Mouse (Mus musculus): ENCODE results near the gene Dcpp2. TPM values are rescaled to one million over a fixed set of nuclear protein-coding genes. Genes with fewer than 3 reads are reported as not detected.
"Not testable (repeated sequence)": the region's sequence is repeated elsewhere in the genome, so short reads cannot be mapped to it uniquely, and the experiment has no call there.

The Dcpp2 gene
- not detected for total RNA-seq (2021)
- long read RNA-seq, experiment 1, result 0 reads
- long read RNA-seq, experiment 2, result 0 reads

DNA sequence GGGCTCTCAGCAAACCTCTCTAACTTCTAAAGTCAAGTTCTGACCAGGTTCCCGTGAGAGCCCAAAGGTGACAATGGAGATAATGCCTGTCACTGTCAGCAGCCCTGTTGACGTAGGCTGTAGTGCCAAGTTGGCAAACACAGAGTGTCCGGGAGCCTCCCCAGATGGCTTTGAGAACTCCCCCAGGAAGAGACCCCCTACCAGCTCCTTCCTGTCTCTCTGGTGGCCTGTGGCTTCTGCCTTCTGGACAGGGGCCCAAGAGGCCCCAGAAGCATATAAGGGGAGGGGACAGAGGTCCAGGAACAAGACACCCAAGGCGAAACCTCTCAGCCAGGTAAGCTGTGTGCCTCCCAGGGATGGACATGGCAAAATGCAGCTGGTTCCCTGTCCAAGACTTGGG, at the start of gene Dcpp2, which contains the start of gene Dcpp1:
TSS of gene Dcpp2 (plus strand) at position 305 of the 400 bp plus-strand sequence.
TSS of gene Dcpp1 (plus strand) at position 301 of the 400 bp plus-strand sequence.
- H3K4me3 ChIP-seq; H3K27ac ChIP-seq; DNase-seq (ENCODE audit: low spot score in 2 of 2): not testable (repeated sequence)

DNA sequence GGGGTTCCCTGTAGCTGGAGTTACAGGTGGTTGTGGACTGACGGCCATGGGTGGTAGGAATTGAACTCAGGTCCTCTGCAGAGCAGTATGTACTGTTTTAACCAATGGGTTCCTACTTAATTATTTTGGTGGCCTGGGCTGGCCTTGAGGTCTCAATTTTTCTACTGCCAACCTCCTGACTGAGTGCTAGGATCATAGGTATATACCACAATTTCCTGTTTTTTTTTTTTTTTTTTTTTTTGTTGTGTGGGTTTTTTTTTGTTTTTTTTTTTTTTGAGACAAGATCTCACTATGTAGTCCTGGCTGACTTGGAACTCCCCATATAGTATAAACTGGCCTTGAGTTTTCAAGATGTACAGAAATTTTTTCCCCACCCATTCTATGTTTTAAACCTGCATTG, 49.5 kb upstream of the Dcpp2 start:
- TF ChIP-seq CTCF (conservative IDR thresholded peaks at IDR 0.05), result no peak
- Histone ChIP-seq H3K27ac (no peak overlapping the region), H3K4me3 (no peak overlapping the region)
- DNase-seq (ENCODE audit: low spot score in 2 of 2), result no peak

- Histone ChIP-seq H3K4me3 (no peak within 1 kb of the TSS), H3K27ac (no peak within 1 kb of the TSS)
- DNase-seq (ENCODE audit: low spot score in 2 of 2), result no peak
- TF ChIP-seq CTCF (conservative IDR thresholded peaks at IDR 0.05), result no peak
These were observed 44.6 kb upstream of the Dcpp2 start, which contains the start of gene Prss33 for GRCm38 (mm10) chr17:23836006-23836575. Gene Prss33, minus strand, starts transcription at chr17:23836056.

DNA sequence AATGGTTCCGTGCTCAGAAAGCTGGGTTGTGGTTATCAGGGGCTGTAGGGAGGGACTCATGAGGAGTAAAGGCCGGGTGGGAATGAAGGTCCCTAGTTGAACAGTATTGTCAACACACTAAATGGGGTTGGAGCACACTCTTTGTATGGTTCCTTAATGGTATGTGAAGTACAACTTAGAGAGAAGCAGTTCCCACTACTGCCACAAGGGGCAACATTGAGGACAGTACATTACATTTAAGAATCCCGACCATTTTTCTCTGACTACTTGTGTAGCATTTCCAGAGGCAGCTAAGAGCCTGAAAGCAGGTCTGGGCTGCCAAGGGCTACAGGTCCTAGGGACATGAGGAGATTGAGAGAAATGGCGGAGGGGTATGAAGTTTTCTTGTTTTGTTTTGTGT, 39.5 kb upstream of the Dcpp2 start:
- peak; percentile 96 for TF ChIP-seq CTCF (conservative IDR thresholded peaks at IDR 0.05)

GRCm38 (mm10) chr17:23843141-23843811, 37.4 kb upstream of the Dcpp2 start:
- Histone ChIP-seq H3K4me3 (peak overlapping the region; percentile 34; the same call in 1 of the 2 replicates), H3K27ac (no peak overlapping the region)
- TF ChIP-seq CTCF (conservative IDR thresholded peaks at IDR 0.05), result peak; percentile 57
- DNase-seq (ENCODE audit: low spot score in 2 of 2), result no peak

More for the DNA sequence above, 39.5 kb upstream of the Dcpp2 start:
- DNase-seq (ENCODE audit: low spot score in 2 of 2), result no peak
- Histone ChIP-seq H3K27ac (no peak overlapping the region), H3K4me3 (no peak overlapping the region)

GRCm38 (mm10) chr17:23843812-23844273, 36.8 kb upstream of the Dcpp2 start, which contains the start of the genes Prss32 and Prss41:
Gene Prss32, plus strand, starts transcription at chr17:23843855.
Gene Prss41, minus strand, starts transcription at chr17:23844172.
- peak; percentile 82 for TF ChIP-seq CTCF (conservative IDR thresholded peaks at IDR 0.05)
- peak in 1 of 2 experiments; percentile 50 for DNase-seq (ENCODE audit: low spot score in 2 of 2)

DNA sequence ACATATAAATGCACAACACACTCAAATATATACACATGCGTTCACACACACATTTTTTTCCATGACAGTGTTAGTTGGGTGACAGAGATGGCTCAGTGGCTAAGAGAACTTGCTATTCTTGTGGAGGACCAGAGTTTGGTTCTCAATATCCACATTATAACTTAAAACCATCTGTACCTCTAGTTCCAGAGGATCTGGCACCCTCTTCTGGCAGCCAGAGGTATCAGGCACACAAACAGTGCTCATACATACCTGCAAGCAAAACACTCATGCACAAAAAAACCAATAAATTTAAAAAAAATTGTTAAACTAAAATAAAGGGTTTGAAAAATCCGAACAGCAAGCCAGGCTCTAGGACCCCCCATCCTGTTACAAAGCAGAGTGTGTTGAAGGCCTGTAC, 30.7 kb upstream of the Dcpp2 start:
- TF ChIP-seq CTCF (conservative IDR thresholded peaks at IDR 0.05), result peak; percentile 55
- H3K27ac ChIP-seq, result no peak overlapping the region
- H3K4me3 ChIP-seq, result no peak overlapping the region
- DNase-seq (ENCODE audit: low spot score in 2 of 2), result no peak

More at GRCm38 (mm10) chr17:23843812-23844273, 36.8 kb upstream of the Dcpp2 start, which contains the start of the genes Prss32 and Prss41:
- Histone ChIP-seq H3K27ac (no peak within 1 kb of the TSS), H3K4me3 (peak within 1 kb of the TSS; percentile 34)

DNA sequence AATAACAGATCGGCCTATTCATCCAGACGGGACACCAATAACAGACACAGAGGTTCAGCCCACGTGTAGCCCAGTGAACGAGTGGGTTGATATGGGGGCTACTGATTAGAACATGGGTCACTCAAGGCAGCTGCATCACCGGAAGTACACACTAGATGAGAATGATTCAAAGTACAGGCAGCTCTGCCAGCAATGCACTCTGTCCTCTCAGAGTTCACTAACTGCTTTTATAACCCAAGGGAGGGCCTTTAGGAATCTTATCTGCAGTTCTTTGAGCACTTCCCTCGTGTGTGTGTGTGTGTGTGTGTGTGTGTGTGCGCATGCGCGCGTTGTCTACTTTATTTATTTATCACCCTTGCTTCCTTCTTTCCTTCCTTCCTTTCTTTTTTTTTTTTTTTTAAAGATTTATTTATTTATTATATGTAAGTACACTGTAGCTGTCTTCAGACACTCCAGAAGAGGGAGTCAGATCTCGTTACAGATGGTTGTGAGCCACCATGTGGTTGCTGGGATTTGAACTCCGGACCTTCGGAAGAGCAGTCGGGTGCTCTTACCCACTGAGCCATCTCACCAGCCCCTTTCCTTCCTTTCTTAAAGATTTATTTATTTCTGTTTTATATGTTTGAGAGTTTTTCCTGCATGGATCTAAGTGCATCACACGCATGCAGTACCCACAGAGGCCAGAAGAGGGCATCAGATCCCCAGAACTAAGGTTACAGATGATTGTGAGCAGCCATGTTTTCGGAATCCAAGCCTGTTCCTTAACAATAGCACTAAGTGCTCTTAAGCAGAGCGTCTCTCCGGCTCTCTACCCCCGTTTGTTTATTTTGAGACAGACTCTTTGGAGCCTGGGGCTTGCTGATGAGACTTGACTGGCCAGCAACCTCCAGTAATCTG, 29.6 kb upstream of the Dcpp2 start:
- Histone ChIP-seq H3K4me3 (no peak overlapping the region), H3K27ac (no peak overlapping the region)
- DNase-seq (ENCODE audit: low spot score in 2 of 2), result peak; percentile 26 to 71
- peak; percentile 81 for TF ChIP-seq CTCF (conservative IDR thresholded peaks at IDR 0.05)

DNA sequence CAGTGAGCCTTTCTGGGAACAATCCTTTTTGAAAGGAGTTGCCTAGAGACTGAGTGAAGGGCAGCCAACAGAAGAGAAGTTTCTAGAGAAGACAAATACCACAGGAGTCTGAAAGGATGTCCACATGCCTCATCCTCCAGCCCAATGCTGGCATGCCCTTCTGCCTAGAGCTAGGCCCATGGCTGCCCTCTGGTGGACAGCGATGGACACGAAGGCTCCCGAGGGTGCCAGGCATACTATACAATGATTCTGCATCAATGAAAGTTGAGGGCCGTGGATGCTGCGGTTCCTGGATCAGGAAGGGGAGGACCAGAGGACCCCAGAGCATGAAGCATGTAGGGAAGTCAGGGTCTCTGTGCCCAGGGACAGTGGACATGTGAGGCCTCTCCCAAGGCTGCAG, 27.4 kb upstream of the Dcpp2 start:
- TF ChIP-seq CTCF (conservative IDR thresholded peaks at IDR 0.05), result peak; percentile 67
- Histone ChIP-seq H3K27ac (no peak overlapping the region), H3K4me3 (no peak overlapping the region)
- peak in 1 of 2 experiments; percentile 32 for DNase-seq (ENCODE audit: low spot score in 2 of 2)

- no peak for TF ChIP-seq CTCF (conservative IDR thresholded peaks at IDR 0.05)
- H3K27ac ChIP-seq, result no peak overlapping the region
- no peak overlapping the region for H3K4me3 ChIP-seq
- no peak for DNase-seq (ENCODE audit: low spot score in 2 of 2)
These were observed 26.4 kb upstream of the Dcpp2 start for GRCm38 (mm10) chr17:23854229-23854765.

GRCm38 (mm10) chr17:23857193-23857592, 23.5 kb upstream of the Dcpp2 start:
- no peak overlapping the region for H3K27ac ChIP-seq
- DNase-seq (ENCODE audit: low spot score in 2 of 2), result no peak
- TF ChIP-seq CTCF (conservative IDR thresholded peaks at IDR 0.05), result no peak
- no peak overlapping the region for H3K4me3 ChIP-seq

DNA sequence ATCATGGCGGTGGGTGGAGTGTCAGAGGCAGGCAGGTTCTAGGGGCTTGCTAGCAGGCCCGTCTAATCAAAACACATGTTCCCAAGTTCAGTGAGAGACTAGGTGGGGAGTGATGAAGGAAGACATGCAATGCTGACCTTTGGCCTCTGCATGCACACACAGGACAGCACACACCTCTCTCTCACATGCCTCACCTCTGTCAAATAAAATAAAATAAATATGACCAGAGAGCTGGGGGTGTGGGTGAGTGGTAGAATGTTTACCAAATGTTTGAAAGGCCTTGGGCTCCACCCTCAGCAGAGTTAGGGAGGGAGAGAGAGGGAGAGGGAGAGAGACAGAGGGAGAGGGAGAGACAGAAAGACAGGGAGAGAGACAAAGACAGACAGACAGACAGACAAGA, 22.8 kb upstream of the Dcpp2 start:
- H3K27ac ChIP-seq, result no peak overlapping the region
- H3K4me3 ChIP-seq, result no peak overlapping the region
- DNase-seq (ENCODE audit: low spot score in 2 of 2), result no peak
- TF ChIP-seq CTCF (conservative IDR thresholded peaks at IDR 0.05), result no peak
